Mouse (Mus musculus) brain, adult 2 months (tissue): ENCODE results near the gene Lbhd2.

Experiments
- DNase-seq: peaks from one replicate; pipeline ENCODE4 v3.0.0; 2011; ENCODE audit warnings: low read depth, low spot score

Gene Lbhd2

DNA sequence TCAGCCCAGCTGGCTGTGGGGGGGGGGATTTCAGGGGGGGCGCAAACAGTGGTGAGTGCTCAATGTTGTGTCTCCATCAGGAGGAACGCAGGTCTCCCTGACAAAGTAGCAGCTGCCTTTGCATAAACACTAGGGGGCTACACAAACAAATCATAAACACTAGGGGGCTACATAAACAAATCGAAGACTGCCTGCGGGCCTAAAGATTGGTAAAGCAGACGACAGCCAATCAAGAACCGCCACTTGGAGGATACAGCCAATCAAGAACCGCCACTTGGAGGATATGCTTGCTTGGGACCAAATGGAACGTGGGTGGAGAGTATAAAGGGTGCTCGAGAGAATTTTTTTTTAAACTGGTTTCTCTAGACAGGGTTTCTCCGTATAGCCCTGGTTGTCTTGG is 1.7 kb upstream of the Lbhd2 start:
- DNase-seq = no peak

DNA sequence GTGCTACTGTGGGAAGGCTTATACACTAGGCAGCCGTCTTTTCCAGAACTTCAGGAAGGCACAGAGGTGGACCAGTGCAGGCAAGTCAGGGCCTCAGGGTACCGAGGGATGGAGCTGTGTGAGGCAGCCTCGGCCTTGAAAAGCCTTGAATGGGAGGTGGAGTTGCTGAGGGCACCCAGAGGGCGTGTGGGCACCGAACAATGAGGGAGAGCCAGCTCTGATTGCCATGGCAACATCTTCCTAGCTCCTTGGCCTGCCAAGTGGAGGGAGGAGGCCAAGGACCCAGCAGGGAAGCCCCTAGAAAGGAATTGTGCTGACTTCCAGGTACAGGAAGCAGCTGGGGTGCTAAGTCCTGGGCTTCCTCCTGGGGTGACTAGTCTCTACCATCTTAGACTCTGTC is 3.0 kb downstream of the Lbhd2 start:
- DNase-seq = peak; percentile 57

DNA sequence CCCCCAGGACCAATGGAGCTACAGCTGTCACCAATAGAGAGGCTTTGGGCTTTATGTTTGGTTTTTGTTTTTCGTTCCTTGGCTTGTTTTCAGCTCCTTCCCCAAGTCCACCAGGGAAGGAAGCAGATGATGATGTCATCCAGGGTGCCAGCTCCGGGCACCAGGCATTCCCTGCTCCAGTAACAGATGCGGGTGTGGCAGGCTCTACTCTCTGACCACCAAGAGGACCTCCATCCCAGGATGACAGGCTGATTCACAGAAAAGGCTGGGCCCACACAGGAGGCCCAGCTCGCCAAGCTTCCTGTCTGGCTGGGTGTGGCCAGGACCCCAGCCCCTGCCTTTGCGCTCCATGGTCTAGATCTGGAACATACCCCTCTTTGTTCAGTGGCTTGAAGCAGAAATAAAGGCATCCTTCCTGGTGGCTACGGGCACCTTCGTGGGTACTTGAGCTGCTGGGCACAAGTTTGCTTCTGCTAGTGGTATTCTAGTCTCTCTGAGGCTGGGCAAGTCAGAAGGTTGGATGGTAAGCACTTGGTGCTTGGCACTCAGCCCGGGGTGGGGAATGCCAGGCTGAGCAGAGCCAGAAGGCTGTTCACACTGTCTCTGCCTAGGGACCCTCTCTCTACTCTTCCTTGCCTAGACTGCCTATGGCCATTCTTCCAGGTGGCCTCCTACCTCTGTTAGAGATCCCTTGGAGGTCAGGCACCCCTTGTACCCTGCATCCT is 5.2 kb downstream of the Lbhd2 start:
- no peak for DNase-seq

DNA sequence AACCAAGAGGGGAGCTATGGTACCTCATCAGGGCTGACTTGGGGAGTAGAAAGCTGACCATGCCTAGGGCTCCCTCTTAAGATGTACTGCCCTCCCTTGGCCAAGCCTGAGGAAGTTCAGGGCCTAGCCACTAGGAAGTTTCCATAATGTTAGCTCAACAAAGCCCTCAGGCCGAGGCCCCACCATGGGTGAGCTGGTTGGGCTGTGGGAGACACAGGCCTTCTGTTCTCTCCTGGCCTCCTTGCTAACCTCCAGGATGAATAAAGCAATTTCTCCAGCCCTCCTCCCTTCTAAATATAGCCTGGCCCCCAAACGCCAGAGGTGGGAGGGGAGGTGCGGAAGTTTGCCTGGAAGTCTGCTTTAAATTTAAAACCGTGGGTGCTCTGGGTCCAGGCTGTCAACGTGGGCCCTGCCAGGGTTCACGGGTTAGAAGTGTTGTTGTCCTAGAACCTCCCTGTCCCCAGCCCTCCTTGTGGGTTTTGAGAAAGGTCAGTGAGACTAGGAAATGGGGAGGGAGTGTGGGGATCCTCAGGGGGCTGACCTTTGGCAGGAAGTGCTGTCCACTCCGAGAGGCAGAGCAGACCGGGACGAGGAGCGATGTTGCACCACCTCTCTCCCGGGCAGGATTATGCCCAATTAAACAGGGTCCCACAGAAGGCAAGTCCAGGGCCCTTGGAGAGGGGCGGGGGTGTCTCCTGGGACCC is 6.1 kb downstream of the Lbhd2 start:
- DNase-seq = no peak

DNA sequence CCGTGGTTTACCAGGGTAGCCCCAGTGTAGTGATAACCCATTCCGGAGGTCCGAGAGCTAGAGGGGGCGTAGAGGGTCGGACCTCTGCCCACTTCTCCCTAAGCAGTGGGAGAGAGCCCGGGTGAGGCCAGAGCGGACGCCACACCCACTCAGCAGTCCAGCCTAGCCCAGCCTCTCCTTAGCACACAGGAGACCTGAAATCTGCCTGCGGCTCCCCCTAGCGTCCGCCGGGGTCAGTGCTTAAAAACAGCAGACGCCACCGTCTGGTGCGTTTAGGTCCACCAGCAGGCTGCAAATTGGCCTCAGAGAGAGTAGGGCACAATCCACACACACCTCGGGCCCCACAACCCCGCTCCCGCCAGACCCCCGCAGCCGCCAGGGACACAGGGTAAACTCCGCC is 6.7 kb downstream of the Lbhd2 start:
- peak; percentile 92 for DNase-seq

DNA sequence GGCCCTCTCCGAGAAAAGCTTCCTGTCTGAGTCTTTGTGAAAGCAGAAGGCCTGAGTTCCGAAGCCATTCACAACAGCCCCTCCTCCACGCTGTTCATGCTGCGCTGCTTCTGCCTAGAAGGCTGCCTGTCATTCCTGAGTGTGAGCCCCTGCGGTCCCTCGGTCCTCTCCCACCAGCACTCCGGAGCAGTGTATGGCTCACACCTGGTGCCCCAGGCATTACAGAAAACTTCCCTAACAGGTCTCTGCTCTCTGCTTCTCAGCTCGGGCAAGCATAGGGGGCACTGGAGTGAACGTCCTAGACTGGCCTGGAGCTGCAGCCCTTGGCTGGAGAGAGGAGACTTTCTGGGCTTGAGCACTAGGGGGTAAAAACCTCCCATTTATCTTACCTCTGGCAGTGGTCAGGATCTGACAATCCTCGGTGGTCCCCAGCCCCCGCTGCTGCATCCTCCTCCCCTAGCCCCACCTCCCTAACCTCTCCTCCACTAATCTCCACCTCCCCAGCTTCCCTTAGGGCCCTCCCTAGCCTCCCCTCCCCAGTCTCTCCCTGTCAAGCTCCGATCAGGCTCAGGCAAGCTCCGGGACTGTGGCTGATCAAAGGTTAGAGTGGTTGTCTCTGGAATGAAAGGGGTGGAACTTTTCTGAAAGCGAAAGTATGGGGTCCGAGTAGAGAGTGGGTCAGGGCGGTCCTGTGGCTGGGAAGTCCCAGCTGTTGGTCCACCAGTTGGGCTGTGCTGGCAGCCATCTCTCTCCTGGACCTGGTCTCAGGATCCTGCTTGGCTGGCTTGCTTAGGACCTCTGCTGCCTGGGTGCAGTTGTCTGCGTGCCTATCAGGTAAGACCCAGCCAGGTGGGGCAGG is 10.5 kb downstream of the Lbhd2 start, which contains the start of gene Exoc3l4:
TSS of gene Exoc3l4 (plus strand) at position 97 of the 859 bp plus-strand sequence.
- no peak for DNase-seq

DNA sequence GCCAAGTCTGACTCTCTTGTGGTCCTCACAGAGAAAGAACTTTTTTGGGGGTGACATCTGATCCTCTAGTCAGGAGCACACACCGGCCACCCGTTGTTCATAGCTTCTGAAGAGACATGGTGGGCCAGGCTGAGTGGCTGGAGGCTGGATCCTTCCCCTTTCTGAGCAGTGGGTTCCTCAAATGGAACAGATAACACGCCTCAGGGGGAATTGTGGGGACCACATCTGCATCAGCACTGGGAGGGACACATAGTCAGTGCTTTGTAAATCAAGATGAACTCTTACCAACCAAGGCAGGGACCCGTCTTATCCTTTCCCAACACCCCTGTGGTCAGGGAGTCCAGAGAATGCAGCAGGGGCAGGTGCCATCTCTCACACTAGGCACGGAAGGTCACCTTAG is 13.3 kb downstream of the Lbhd2 start:
- no peak for DNase-seq

DNA sequence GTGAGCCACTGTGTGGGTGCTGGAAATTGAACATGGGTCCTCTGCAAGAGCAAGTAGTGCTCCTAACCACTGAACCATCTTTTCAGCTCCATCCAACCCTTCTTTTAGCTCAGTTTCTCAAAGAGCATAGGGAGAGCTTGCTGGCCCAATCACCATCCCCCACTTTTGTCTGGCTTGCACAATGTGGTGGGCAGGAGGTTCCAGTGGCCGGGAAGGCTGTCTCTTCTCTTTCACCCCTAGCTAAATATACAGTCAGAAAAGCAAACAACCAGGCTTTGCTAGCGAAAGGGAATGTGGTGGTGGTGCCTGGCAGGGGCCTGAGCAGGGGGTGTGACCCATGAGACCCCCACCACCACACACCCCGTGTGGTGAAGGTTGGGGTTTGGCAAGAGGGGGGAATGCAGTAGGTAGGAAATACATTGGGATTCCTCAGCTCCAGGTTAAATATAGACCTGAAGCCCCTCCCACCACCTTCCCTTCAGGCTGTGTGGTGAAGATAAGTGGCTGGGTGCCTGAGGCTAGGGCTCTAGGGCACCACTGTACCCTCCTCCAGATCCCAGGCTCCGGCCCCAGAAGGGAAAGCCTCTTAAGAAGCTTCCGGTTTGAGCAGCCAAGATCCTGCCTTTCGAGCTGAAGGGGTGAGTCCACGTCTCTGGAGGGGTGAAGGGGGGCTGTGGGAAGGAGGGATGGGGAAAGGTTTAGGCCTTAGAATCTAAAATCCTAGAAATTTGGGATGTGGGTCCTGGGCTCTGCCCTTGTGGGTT is 14.5 kb downstream of the Lbhd2 start:
- no peak for DNase-seq

DNA sequence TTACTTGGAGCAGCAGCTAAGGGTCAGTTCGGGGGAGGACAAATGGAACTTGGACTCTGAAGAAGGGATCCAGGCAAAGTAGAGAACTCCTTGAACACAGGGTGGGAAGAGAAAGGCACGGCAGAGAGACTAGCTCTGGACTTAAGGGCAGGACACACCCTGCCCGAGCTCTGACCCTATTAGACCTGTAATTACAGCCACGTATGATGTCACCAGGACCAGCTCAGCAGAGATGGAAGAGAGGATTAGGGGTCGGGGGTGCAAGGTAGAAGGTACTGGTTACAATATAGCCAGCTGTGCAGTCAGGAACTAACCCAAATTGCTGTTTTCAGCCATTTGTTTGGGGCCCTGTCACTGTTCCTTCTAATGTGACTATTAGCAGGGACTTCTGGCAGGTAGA is 16.2 kb downstream of the Lbhd2 start:
- no peak for DNase-seq

DNA sequence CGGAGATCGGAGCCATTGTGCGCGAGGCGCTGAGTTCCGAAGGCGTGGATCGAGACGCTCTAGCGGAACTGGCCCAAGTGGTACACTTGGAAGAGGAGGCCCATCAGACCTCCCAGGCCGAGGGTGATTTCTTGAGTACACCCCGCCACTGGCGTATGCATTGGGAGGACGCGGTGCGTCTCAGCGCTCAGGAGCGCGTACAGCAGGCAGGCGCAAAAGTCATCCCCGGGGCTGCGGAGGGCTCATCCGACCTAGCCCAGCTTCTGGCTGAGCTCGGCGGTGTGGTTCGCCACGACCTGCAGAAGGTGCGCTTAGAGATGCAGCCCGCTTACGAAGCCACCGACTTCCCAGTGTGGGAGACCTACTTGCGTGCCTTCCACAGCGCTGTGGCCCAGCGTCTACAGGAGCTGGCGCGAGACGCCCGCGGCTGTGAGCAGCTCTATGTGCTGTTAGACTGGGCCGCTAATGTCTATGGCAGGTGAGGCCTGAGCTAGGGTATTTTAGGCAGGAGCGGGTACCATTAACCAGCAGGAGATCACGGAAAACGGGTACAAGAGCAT is 17.0 kb downstream of the Lbhd2 start:
- no peak for DNase-seq

DNA sequence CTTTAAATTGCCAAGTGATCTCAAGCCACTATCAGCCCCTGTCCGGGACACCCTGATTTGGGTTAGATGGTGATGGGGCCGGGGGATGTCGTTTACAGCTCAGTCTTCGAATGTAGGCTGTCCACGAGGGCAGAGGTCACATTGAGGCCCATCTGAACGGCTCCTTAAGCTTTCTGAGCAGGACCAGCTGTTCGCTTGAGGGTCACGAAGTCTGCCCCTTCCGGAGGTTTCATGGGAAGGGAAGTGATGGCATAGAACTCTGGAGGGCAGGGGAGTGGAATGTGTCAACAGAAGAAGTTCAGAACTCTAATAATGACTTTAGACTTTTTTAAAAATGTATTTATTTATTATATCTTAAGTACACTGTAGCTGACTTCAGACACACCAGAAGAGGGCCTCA is 17.9 kb downstream of the Lbhd2 start:
- no peak for DNase-seq

DNA sequence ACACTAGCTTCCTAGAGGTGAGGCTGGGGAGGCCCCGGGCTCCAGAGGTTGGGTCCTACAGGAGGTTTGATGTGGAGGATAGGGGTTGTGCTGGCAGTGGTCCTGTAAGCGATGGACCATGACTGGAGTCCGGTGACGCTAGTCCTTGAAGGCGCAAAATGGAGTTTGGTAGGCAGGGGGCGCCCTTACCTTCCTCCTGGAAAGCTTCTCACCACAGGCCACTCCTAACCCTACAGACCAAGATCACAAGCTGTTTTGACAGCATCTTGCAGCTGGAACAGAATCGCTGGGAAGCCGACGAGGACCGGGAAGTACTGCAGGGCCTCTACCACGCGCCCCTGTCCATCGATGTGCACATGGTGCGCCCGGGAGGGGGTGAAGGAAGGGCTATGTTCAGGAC is 18.6 kb downstream of the Lbhd2 start:
- DNase-seq = peak; percentile 84

DNA sequence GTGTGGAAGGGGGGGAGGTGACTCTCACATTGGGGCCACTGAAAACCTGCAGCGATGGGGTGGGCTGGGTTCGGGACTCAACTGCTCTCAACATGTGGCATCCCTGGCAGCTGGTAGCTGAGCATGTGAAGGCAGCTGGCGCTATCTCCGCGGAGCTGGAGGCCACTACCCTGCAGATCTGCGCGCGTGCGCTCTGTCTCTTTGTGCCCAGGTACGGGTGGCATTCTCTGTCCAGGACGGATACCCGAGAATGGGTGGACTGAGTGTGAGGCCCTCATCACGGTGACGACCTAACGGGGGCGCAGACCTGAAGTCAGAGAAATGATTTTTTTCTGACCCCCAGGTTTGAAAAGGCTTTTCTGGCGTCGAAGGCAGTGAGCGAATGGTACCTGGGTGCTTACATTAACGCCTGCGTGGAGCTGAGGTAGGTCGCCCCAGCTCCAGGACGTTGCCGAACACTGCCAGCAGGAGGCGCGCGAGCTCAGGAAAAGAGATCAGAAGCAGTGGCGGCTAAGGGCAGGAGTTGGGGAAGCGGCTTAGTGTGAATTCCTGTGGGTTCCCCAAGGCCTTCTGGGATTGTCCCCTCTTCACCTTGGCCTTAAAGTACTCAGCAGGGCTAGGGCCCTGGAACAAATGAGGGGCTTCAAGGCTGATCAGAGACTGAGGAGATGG is 19.3 kb downstream of the Lbhd2 start:
- peak; percentile 91 for DNase-seq

DNA sequence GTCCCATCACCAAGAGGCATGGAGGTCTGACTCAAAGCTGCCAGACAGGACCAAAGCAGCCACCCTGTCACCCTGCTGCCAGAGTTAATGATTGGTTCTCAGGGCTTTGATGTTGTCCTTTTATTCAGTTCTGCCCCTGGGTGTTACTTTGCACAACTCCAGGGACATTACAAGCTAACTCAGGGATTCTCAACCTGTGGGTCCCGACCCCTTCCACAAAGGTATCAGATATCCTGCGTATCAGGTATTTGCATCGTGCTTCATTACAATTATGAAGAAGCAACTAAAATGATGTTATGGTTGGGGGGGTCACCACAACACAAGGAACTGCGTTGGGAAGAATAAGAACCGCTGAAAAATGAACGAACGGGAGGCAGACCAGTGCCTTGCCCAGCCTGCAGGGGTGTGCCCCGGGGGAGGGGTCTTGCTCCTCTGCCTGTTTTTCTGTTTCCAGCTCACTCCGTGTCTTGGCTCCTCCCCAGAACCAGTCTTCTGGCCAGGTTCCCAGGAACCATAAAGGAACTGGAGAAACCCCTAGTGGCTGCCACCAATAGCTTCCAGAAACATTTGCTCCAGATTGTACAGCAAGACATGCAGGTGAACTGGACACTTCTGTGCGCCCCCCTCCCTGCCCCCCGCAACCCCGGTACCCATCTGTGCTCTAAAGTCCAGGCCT is 21.0 kb downstream of the Lbhd2 start:
- no peak for DNase-seq

DNA sequence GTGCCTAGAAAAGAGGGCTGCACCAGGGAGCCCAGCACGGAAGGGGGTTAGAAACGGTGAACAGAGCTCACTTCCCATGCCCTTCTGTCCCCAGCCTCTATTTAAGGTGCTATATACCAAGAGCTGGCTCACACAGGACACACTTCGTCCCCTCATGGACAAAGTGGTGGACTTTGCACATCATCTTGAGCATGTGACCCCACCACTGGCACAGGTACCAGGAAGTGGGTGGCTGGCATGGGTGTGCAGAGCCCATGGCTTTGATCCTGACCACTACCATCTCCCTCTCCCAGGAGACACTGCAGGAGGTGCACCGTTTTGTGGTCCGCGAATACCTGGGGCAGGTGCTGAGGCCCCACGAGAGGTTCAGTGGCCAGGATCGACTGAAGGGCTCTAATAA is 21.8 kb downstream of the Lbhd2 start:
- DNase-seq = no peak

DNA sequence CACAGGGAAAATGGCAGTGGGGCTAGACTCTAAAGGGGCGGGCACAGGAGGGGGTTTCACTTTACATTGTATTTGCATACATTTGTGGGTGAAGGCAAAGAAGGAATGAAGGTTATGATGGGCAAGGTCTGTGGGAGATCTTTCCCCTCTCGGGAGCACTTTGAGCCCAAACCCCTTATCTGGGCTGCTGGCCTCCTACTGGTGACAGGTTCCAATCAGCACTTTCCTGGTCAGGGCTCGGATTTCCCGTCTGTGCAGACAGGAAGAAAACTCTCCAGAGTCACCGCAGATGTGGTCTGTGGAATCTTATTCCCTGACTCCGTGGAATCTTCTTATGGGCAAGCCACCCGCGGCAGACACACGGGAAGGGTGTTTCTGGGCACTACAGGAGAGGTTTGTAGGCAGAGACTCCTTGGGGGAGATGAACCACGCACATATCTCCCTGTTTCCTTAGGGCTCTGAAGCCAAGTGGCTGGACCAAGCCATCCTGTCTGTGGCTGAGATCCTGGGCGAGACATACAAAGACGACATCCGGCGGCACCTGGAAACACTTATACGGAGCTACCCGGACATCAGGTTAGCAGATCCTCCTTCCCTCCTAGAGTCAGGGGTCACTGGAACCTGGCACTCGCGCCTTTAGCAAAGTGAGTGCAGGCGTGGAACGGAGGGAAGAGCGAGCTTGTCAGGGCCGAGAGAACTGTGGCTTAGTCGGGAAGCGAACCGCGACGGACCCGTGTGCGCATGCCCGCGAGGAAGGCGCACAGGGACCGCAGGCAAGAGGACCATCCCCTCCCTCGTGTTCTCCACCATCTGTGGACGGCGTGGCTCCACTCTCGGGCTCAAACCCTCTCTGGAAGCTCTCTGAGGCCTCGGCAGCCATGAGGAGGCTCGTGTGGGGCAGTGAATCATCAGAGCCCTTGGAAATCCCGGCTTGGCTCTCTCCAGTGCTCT is 22.6 kb downstream of the Lbhd2 start:
- peak; percentile 71 for DNase-seq

DNA sequence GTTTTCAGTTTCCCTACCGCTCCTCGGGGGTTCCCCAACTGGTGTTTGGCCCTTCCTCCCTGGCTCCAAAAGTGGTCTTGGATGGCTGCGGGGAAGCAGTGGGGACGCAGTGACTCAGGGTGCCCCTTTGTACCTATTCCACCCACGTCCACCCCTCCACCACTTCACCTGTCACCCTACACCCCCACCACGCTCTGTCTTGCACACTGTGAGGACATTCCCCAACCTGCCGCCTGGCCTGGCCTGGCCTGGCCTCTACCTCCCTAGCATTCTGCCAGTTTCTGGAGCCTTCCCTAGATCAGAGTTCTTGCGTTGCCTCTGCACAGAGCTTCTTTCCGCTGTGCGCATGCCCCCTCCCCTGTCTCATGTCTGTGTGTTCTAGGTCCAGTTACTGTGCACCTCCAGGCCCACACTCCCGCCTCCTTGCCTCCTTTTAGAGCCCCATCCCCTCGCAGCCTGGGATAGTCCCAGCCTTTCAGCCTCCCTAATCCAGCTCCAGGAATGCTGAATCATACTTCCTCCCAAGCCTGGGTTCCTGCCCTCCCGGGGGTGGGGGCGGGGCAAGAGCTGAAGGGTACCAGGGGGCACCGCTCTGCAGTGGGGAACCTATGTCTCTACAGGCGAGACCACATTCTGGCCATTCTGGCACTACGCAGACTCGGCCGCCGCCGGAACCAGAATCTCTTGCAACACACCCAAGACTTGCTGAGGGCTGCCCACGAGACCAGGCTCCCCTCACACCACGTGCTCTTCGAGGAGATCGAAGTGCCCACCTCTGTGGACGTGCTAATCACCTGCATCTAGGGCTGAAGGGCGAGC is 23.6 kb downstream of the Lbhd2 start:
- DNase-seq = no peak
